Mouse (Mus musculus) forebrain, postnatal 0 days (tissue): Measurements from ENCODE around the gene Kif17. TPM values are rescaled to one million over a fixed set of nuclear protein-coding genes. Genes with fewer than 3 reads are reported as not detected.

ENCODE experiments used
- ATAC-seq: fragments of 200-750 bp; cut with Nextera tagmentation; 2 replicates; pipeline ENCODE4 v1.8.0; 2017; ENCODE audit warnings: mild to moderate bottlenecking, moderate library complexity
- DNase-seq: peaks from one replicate; pipeline ENCODE4 v3.0.0-alpha.2; 2015
- H3K27ac ChIP-seq: fragments of 300-500 bp; sonication (generic); 2 replicates; pipeline ENCODE4 v1.5.1; 2014; ENCODE audit warnings: low read depth, mild to moderate bottlenecking, antibody characterized with exemption, low read length, moderate library complexity, mixed read lengths
- H3K27me3 ChIP-seq: fragments of 300-500 bp; sonication (generic); 2 replicates; pipeline ENCODE4 v1.6.1; 2014; ENCODE audit warnings: mild to moderate bottlenecking, low read length, mixed read lengths; ENCODE audit not compliant: insufficient read depth
- H3K36me3 ChIP-seq: fragments of 300-500 bp; sonication (generic); 2 replicates; pipeline ENCODE4 v1.6.1; 2014; ENCODE audit warnings: mild to moderate bottlenecking, moderate library complexity; ENCODE audit not compliant: insufficient read depth
- H3K4me1 ChIP-seq: fragments of 300-500 bp; sonication (generic); 2 replicates; pipeline ENCODE4 v1.6.1; 2014; ENCODE audit warnings: antibody characterized with exemption; ENCODE audit not compliant: insufficient read depth
- H3K4me2 ChIP-seq: fragments of 300-500 bp; sonication (generic); 2 replicates; pipeline ENCODE4 v1.6.1; 2014; ENCODE audit warnings: low read depth, mild to moderate bottlenecking, moderate library complexity
- H3K4me3 ChIP-seq: fragments of 300-500 bp; sonication (generic); 2 replicates; pipeline ENCODE4 v1.5.1; 2014; ENCODE audit warnings: low read depth, low read length, mixed read lengths
- H3K9ac ChIP-seq: fragments of 300-500 bp; sonication (generic); 2 replicates; pipeline ENCODE4 v1.6.1; 2014; ENCODE audit warnings: mild to moderate bottlenecking
- H3K9me3 ChIP-seq: fragments of 300-500 bp; sonication (generic); 2 replicates; pipeline ENCODE4 v1.6.1; 2016; ENCODE audit warnings: low read length
- CTCF ChIP-seq: sonication (generic); IDR thresholded peaks from 2 replicates; pipeline ENCODE4 v1.5.1; 2016; ENCODE audit warnings: antibody characterized with exemption, control low read depth, low read depth
- WGBS: fragments of 180-500 bp; shearing (Covaris S2); extraction: QIAGEN DNeasy Blood & Tissue Kit; methylation state at CpG from one replicate; pipeline ENCODE4 v1.1.7; 2014; 5-methylcytosine and 5-hydroxymethylcytosine counted together
- polyA plus RNA-seq: library from polyadenylated mRNA; unstranded; fragments of >200 nt; fragmentation: Nextera tagmentation; extraction: Ambion mirVana; gene quantifications from 2 replicates; pipeline ENCODE4 v1.2.1, GENCODE M21; 2015
- total RNA-seq: library from RNA; depleted of rRNA; stranded (reverse); fragments of >200 nt; gene quantifications from 2 replicates; pipeline ENCODE4 v1.2.3, GENCODE M21; 2014

Gene Kif17
- total and polyA plus RNA-seq, 2 experiments from 2014 or later: 4.0 to 4.2 TPM

DNA sequence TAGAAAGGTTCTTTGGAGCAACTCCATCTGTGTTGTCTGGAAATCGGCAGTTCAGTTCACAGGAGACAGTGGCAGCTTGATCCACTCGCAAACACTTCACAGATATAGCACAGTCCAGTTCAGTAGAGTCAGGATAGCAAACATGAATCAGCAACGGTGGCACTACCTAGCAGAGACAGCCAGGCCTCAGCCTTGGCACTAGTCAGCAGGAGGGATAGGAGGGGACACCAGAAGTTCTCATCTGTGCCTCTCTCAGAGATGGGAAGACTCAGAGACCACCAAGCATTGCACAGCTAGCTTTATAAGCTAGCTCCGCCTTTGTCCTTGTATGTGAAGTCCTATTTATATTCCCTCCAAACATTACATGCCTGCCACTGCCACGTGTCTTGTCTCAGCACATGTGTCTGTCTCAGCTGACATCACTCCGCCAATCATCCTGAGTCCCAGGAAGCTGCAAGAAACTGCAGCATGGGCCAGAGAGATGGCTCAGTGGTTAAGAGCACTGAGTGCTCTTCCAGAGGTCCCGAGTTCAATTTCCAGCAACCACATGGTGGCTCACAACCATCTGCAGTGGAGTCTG is 77.7 kb downstream of the Kif17 start:
- no peak overlapping the region for H3K27ac ChIP-seq
- 0 out of 2 replicates have a peak, but pooled peaks cover 4% of the 10 kb centered on the region for H3K27me3 ChIP-seq
- 0 out of 2 replicates have a peak, but pooled peaks cover 11% of the 10 kb centered on the region for H3K4me1 ChIP-seq
- ATAC-seq (no peak), DNase-seq (no peak)
- H3K36me3 ChIP-seq: no peaks in the 10 kb centered on the region
- TF ChIP-seq CTCF: peak; percentile 12; the same call in 1 of the 2 replicates
- H3K9me3 ChIP-seq: no peaks in the 10 kb centered on the region
- peak overlapping the region; percentile 38 for H3K4me2 ChIP-seq
- no peak overlapping the region for H3K9ac ChIP-seq
- H3K4me3 ChIP-seq: peak overlapping the region; percentile 12; the same call in 1 of the 2 replicates
- 65% methylated on average over 7 of the region's 7 CpGs for WGBS

DNA sequence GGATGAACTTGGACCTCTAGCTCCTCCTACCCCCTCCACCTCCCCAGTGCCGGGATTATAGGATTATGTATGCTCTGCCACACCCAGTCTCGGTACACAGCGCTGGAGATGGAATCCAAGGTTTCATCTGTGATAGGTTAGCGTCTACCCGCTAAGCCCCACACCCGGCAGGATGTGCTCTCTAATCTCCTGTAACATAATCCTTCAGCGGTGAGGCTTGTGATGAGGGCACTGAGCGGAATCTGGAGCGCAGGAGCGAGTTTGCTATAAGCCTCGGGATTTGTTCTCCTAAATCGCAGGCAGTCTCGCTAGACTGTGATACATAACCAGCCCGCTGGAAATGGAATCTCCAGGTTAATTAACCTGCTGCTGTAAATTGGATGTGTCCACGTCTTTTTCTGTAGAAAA is 80.0 kb downstream of the Kif17 start:
- Histone ChIP-seq H3K36me3 (no peaks in the 10 kb centered on the region), H3K4me2 (no peak overlapping the region), H3K9ac (no peak overlapping the region), H3K27ac (no peak overlapping the region), H3K4me1 (no peaks in the 10 kb centered on the region), H3K4me3 (no peak overlapping the region), H3K27me3 (0 out of 2 replicates have a peak, but pooled peaks cover 4% of the 10 kb centered on the region), H3K9me3 (no peaks in the 10 kb centered on the region)
- no peak for TF ChIP-seq CTCF
- DNase-seq (no peak), ATAC-seq (no peak)
- WGBS: 13% methylated on average over 15 of the region's 15 CpGs

DNA sequence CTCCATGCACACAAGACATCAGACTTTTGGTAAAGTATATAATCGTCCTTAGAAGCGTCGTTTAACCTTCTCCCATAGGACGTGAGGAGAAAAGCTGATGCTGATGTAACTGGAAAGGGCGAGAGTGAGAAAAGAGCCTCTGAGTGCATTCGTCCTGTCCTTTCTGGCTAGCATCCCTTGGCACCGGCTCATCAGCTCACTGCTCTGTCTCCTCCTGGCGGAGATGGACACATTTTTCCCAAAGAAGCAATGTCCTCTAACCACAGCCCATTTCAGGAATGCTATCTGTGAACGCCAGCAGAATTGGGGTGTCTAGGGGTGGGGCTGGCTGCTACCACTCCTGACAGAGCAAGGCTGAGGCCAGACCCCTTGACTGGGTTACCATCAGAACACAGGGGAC is 81.4 kb downstream of the Kif17 start:
- ATAC-seq: no peak
- Histone ChIP-seq H3K4me2 (no peak overlapping the region), H3K9ac (no peak overlapping the region), H3K9me3 (no peaks in the 10 kb centered on the region), H3K36me3 (no peaks in the 10 kb centered on the region), H3K27ac (no peak overlapping the region), H3K4me1 (no peaks in the 10 kb centered on the region), H3K27me3 (0 out of 2 replicates have a peak, but pooled peaks cover 4% of the 10 kb centered on the region), H3K4me3 (no peak overlapping the region)
- WGBS: 74% methylated on average over 9 of the region's 9 CpGs
- no peak for TF ChIP-seq CTCF
- no peak for DNase-seq

DNA sequence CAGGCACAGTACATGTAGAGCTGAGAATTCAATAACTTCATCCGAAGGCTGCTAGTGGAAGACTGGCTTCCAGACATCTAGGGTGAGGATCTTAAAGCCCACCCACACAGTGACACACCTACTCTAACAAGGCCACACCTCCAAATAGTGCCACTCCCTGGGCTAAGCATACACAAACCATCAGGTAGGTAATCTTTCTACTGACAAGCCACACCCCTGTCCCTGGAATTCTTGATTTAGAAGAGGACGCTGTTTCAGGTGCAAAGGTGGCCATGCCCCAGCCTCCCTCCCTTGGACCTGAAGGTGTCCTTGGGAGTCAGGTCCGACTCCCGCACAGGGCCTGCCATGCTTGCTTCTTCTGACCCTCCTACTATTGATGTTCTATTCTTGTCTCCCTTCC is 82.9 kb downstream of the Kif17 start:
- H3K4me1 ChIP-seq: no peaks in the 10 kb centered on the region
- H3K4me2 ChIP-seq: no peak overlapping the region
- no peaks in the 10 kb centered on the region for H3K36me3 ChIP-seq
- H3K27me3 ChIP-seq: 0 out of 2 replicates have a peak, but pooled peaks cover 4% of the 10 kb centered on the region
- no peak for ATAC-seq
- TF ChIP-seq CTCF: no peak
- 90% methylated on average over 4 of the region's 4 CpGs for WGBS
- no peak for DNase-seq
- no peak overlapping the region for H3K4me3 ChIP-seq
- H3K27ac ChIP-seq: no peak overlapping the region
- no peak overlapping the region for H3K9ac ChIP-seq
- no peaks in the 10 kb centered on the region for H3K9me3 ChIP-seq

- DNase-seq: no peak
- no peak overlapping the region for H3K9ac ChIP-seq
- 0 out of 2 replicates have a peak, but pooled peaks cover 4% of the 10 kb centered on the region for H3K27me3 ChIP-seq
- ATAC-seq: no peak
- no peaks in the 10 kb centered on the region for H3K36me3 ChIP-seq
- H3K9me3 ChIP-seq: no peaks in the 10 kb centered on the region
- TF ChIP-seq CTCF: no peak
- WGBS: 80% methylated on average over 12 of the region's 12 CpGs
- H3K27ac ChIP-seq: no peak overlapping the region
- H3K4me1 ChIP-seq: no peaks in the 10 kb centered on the region
- no peak overlapping the region for H3K4me2 ChIP-seq
- H3K4me3 ChIP-seq: no peak overlapping the region
These were observed 84.8 kb downstream of the Kif17 start for GRCm38 (mm10) chr4:138335036-138335435.

- Histone ChIP-seq H3K27ac (no peak overlapping the region), H3K4me2 (no peak overlapping the region), H3K4me3 (no peak overlapping the region), H3K9me3 (no peaks in the 10 kb centered on the region), H3K4me1 (no peaks in the 10 kb centered on the region), H3K36me3 (no peaks in the 10 kb centered on the region), H3K9ac (no peak overlapping the region), H3K27me3 (0 out of 2 replicates have a peak, but pooled peaks cover 4% of the 10 kb centered on the region)
- no peak for ATAC-seq
- WGBS: 87% methylated on average over 6 of the region's 6 CpGs
- peak; percentile 17 for TF ChIP-seq CTCF
- DNase-seq: no peak
These were observed 85.4 kb downstream of the Kif17 start for GRCm38 (mm10) chr4:138335648-138336047.

GRCm38 (mm10) chr4:138336876-138337275 is 86.6 kb downstream of the Kif17 start:
- Histone ChIP-seq H3K27me3 (no peaks in the 10 kb centered on the region), H3K9ac (no peak overlapping the region), H3K9me3 (no peaks in the 10 kb centered on the region), H3K36me3 (no peaks in the 10 kb centered on the region), H3K27ac (no peak overlapping the region), H3K4me2 (no peak overlapping the region), H3K4me3 (no peak overlapping the region), H3K4me1 (no peaks in the 10 kb centered on the region)
- TF ChIP-seq CTCF: no peak
- DNase-seq (no peak), ATAC-seq (no peak)
- WGBS: 70% methylated on average over 5 of the region's 5 CpGs
